Comparison of ENCODE assay signal across 30 mouse cellular contexts in genomic region chr6:50481460-50481859, GRCm38 (mm10).
"Had no signal": no experiment of that assay in that cellular context is flagged by ENCODE, and none has a peak within 500 bp of the region (broad histone marks: within the 10 kb centered on the region; RNA-seq: fewer than 3 reads in every experiment).

No protein-coding gene starts in this region.

- H3K27me3 ChIP-seq: limb, embryonic 13.5 days; limb, embryonic 15.5 days; liver, embryonic 12.5 days; liver, embryonic 13.5 days; liver, embryonic 15.5 days; lung, embryonic 15.5 days; midbrain, embryonic 12.5 days; midbrain, embryonic 13.5 days; midbrain, embryonic 15.5 days had no signal

- ATAC-seq: liver, embryonic 12.5 days; liver, postnatal 0 days; lung, postnatal 0 days; midbrain, embryonic 13.5 days; midbrain, embryonic 15.5 days; midbrain, embryonic 16.5 days had no signal

- DNase-seq: left cerebral cortex, postnatal 4 days; liver; liver, embryonic 13.5 days; liver, postnatal 0 days; lung, adult 18-20 months; lung, adult 2 months; lung, embryonic 14.5 days; lung, postnatal 10 days; lung, postnatal 14 days; lung, postnatal 36 days; lung, postnatal 4 days; midbrain, embryonic 14.5 days had no signal

- H3K27ac ChIP-seq: limb, embryonic 10.5 days; limb, embryonic 12.5 days; limb, embryonic 13.5 days; limb, embryonic 15.5 days; liver, embryonic 12.5 days; liver, embryonic 13.5 days; liver, embryonic 14.5 days; liver, embryonic 15.5 days; lung, embryonic 15.5 days; macrophage; midbrain, embryonic 10.5 days; midbrain, embryonic 12.5 days; midbrain, embryonic 13.5 days; midbrain, embryonic 15.5 days had no signal

- H3K9ac ChIP-seq: limb, embryonic 12.5 days; limb, embryonic 13.5 days; limb, embryonic 15.5 days; liver, embryonic 12.5 days; liver, embryonic 13.5 days; liver, embryonic 14.5 days; liver, embryonic 15.5 days; liver, postnatal 0 days; lung, embryonic 14.5 days; lung, embryonic 15.5 days; midbrain, embryonic 12.5 days; midbrain, embryonic 13.5 days; midbrain, embryonic 15.5 days had no signal

- H3K4me3 ChIP-seq: limb, embryonic 10.5 days; limb, embryonic 12.5 days; limb, embryonic 13.5 days; limb, embryonic 15.5 days; liver, embryonic 12.5 days; liver, embryonic 13.5 days; liver, embryonic 15.5 days; lung, embryonic 15.5 days; megakaryocyte, embryonic 14.5 days; midbrain, embryonic 10.5 days; midbrain, embryonic 12.5 days; midbrain, embryonic 13.5 days; midbrain, embryonic 15.5 days; myocyte had no signal

- H3K9me3 ChIP-seq: limb, embryonic 10.5 days; limb, embryonic 12.5 days; limb, embryonic 13.5 days; limb, embryonic 15.5 days; liver, embryonic 12.5 days; liver, embryonic 13.5 days; liver, embryonic 15.5 days; lung, embryonic 15.5 days; midbrain, embryonic 10.5 days; midbrain, embryonic 12.5 days; midbrain, embryonic 13.5 days; midbrain, embryonic 15.5 days had no signal

- H3K4me2 ChIP-seq: limb, embryonic 12.5 days; limb, embryonic 13.5 days; limb, embryonic 15.5 days; liver, embryonic 12.5 days; liver, embryonic 13.5 days; liver, embryonic 15.5 days; lung, embryonic 14.5 days; lung, embryonic 15.5 days; midbrain, embryonic 11.5 days; midbrain, embryonic 12.5 days; midbrain, embryonic 13.5 days; midbrain, embryonic 15.5 days had no signal

- H3K4me1 ChIP-seq: limb, embryonic 10.5 days; limb, embryonic 12.5 days; limb, embryonic 13.5 days; limb, embryonic 15.5 days; liver, embryonic 12.5 days; liver, embryonic 13.5 days; liver, embryonic 15.5 days; midbrain, embryonic 10.5 days; midbrain, embryonic 12.5 days; midbrain, embryonic 13.5 days; midbrain, embryonic 15.5 days had no signal

- H3K36me3 ChIP-seq: limb, embryonic 10.5 days; limb, embryonic 12.5 days; limb, embryonic 13.5 days; limb, embryonic 15.5 days; liver, embryonic 12.5 days; liver, embryonic 13.5 days; liver, embryonic 15.5 days; lung, embryonic 15.5 days; midbrain, embryonic 10.5 days; midbrain, embryonic 12.5 days; midbrain, embryonic 13.5 days; midbrain, embryonic 15.5 days had no signal
